Mouse (Mus musculus): Measurements from ENCODE around the gene Dio3. TPM values are rescaled to one million over a fixed set of nuclear protein-coding genes. Genes with fewer than 3 reads are reported as not detected.
A peak's percentile ranks its signal among the peaks of the same experiment; 100 is the strongest.

Gene Dio3
- polyA plus RNA-seq, 1 experiment from 2014 or later = not detected

DNA sequence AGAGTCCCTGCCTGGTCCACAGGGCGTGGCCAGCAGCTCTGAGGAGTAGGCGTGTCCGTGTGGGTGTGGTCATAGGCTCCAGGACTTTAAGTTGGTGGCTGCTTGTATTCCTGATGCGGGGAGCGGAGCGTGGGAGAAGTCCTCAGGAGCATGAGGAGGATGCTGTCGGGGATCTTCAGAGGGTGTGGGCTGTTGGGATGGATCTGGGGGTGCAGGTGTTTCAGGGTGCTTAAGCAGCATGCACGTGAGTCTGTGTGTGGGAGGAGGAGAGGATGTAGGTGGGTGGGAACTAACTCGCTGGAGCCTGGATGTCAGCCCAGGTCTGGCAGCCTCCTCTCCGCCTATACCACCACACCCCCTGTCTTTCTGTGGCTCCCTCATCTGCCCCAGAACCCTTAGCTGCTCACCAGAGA lies 26.7 kb upstream of the Dio3 start:
- Histone ChIP-seq H3K36me3 (ENCODE audit: control insufficient read depth, insufficient read depth, low read length) (no peaks in the 10 kb centered on the region), H3K4me2 (no peak overlapping the region), H3K4me3 (ENCODE audit: low read depth, low read length) (no peak overlapping the region), H3K4me1 (replicated peaks; ENCODE audit: control insufficient read depth, insufficient read depth, low read length) (no peaks in the 10 kb centered on the region), H3K9me3 (ENCODE audit: control insufficient read depth, low read length) (no peaks in the 10 kb centered on the region), H3K27me3 (replicated peaks; ENCODE audit: control insufficient read depth, insufficient read depth, low read length) (no peaks in the 10 kb centered on the region; the same call in 1 of the 2 replicates), H3K9ac (ENCODE audit: low read depth, low read length) (no peak overlapping the region), H3K27ac (ENCODE audit: low read depth, low read length) (no peak overlapping the region)
- 26% methylated on average over 10 of the region's 10 CpGs for WGBS
- ATAC-seq (replicated peaks; ENCODE audit: low FRiP score) (no peak), DNase-seq (ENCODE audit: low spot score) (no peak)

DNA sequence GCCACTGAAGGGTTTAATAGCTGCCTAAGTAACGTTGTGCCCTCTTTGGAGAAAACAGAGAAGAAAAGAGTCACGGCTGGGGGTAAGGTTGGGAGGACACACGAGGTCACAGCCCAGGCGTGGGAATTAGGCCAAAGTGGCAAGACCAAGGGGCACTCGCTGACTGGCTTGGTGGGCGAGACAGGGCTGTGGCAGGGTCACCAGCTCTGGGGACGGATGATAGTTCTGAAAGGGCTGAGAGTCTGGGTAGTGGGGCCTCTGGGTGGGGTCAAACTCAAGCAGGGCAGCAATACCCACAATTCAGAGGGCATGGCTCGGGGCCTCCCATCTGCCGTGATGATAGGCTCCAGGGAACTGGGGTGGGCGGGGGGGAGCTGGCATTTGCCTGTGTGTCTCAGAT lies 23.1 kb upstream of the Dio3 start:
- no peak overlapping the region for H3K27ac ChIP-seq (ENCODE audit: low read depth, low read length)
- H3K4me1 ChIP-seq (replicated peaks; ENCODE audit: control insufficient read depth, insufficient read depth, low read length) = no peaks in the 10 kb centered on the region
- no peak for ATAC-seq (replicated peaks; ENCODE audit: low FRiP score)
- no peaks in the 10 kb centered on the region for H3K9me3 ChIP-seq (ENCODE audit: control insufficient read depth, low read length)
- DNase-seq (ENCODE audit: low spot score) = no peak
- H3K9ac ChIP-seq (ENCODE audit: low read depth, low read length) = no peak overlapping the region
- WGBS = 66% methylated on average over 8 of the region's 10 CpGs
- no peaks in the 10 kb centered on the region; the same call in 1 of the 2 replicates for H3K27me3 ChIP-seq (replicated peaks; ENCODE audit: control insufficient read depth, insufficient read depth, low read length)
- no peaks in the 10 kb centered on the region for H3K36me3 ChIP-seq (ENCODE audit: control insufficient read depth, insufficient read depth, low read length)
- H3K4me3 ChIP-seq (ENCODE audit: low read depth, low read length) = no peak overlapping the region
- no peak overlapping the region for H3K4me2 ChIP-seq

DNA sequence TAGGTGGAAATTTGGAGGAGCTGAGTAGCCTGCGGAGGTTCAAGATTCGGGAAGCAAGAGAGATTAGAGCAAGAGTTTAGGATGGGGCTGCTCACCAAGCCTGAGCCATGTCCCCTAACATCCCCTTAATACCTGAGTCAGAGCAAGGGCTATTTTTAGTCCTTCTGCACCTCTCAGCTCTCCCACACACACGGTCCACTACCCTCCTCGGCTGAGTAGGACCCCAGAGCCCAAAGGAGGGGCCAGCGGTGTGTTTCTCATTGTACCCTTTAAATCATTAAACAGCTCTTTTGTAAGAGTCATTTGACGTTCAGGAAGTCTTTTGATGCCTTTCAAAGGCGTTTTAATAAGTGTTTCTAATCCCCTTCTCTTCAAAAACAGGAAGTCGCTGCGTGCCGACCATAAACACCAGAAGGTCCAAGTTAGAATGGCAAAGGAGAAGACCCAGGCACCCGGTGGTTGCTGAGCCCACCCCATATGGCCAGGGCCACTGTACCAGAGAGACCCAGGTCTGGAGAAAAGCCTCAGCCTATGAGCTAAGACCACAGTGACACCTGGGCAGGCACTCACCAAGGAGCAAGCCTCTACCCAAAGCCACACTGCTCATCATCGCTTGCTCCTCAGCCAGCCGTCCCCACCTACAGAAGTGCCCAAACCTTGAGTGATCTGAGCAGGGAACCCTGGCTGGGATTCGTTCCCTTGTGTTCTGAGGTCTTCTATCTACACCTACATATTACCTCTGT lies 22.2 kb upstream of the Dio3 start:
- no peak overlapping the region for H3K4me3 ChIP-seq (ENCODE audit: low read depth, low read length)
- no peak overlapping the region for H3K4me2 ChIP-seq
- DNase-seq (ENCODE audit: low spot score) (no peak), ATAC-seq (replicated peaks; ENCODE audit: low FRiP score) (no peak)
- H3K36me3 ChIP-seq (ENCODE audit: control insufficient read depth, insufficient read depth, low read length) = no peaks in the 10 kb centered on the region
- no peaks in the 10 kb centered on the region for H3K9me3 ChIP-seq (ENCODE audit: control insufficient read depth, low read length)
- no peak overlapping the region for H3K27ac ChIP-seq (ENCODE audit: low read depth, low read length)
- H3K9ac ChIP-seq (ENCODE audit: low read depth, low read length) = no peak overlapping the region
- no peaks in the 10 kb centered on the region for H3K4me1 ChIP-seq (replicated peaks; ENCODE audit: control insufficient read depth, insufficient read depth, low read length)
- no peaks in the 10 kb centered on the region; the same call in 1 of the 2 replicates for H3K27me3 ChIP-seq (replicated peaks; ENCODE audit: control insufficient read depth, insufficient read depth, low read length)
- WGBS = 59% methylated on average over 14 of the region's 14 CpGs

DNA sequence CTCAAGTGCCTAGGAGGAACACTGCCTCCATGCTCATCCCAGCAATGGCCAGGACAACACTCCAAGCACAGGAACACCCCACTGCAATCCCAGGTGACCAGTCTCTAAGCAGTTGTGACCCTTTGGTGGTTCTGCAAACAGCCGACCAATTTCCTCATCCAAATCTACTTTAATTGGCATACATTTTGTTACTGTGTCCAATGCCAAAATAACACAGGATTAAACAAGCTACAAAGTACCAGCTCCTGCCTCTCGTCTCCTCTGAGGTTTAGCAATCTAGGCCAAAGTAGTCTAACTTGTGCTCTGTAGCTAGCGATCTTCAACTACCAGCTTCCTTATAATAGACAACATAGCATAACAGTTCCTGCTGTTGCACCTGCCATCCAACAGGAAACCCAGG lies 10.6 kb upstream of the Dio3 start:
- Histone ChIP-seq H3K36me3 (ENCODE audit: control insufficient read depth, insufficient read depth, low read length) (no peaks in the 10 kb centered on the region), H3K9me3 (ENCODE audit: control insufficient read depth, low read length) (no peaks in the 10 kb centered on the region), H3K4me1 (replicated peaks; ENCODE audit: control insufficient read depth, insufficient read depth, low read length) (no peaks in the 10 kb centered on the region), H3K9ac (ENCODE audit: low read depth, low read length) (no peak overlapping the region), H3K4me3 (ENCODE audit: low read depth, low read length) (no peak overlapping the region), H3K27me3 (replicated peaks; ENCODE audit: control insufficient read depth, insufficient read depth, low read length) (no peaks in the 10 kb centered on the region; the same call in 1 of the 2 replicates), H3K4me2 (no peak overlapping the region), H3K27ac (ENCODE audit: low read depth, low read length) (no peak overlapping the region)
- no peak for DNase-seq (ENCODE audit: low spot score)
- ATAC-seq (replicated peaks; ENCODE audit: low FRiP score) = no peak
- 79% methylated on average over 3 of the region's 3 CpGs for WGBS

DNA sequence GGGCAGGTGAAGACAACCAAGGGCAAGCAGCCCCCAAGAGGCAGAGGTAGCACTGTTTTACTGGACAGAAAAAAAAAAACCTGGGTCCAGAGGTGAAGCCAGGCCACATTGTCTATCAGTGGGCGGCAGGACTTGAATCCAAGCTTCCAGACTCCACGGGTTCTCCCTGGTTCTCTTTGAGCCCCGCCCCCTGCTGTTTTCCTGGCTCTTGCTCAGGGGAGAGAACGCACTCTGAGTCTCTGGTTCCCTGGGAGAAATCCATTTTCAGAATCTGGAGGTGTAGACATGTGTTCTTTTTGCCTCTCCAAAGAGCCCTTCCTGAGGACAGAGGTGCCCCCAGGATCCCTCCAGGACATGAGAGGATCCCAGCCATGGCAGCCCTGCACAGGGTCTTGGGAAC lies 9.2 kb upstream of the Dio3 start:
- 67% methylated on average over 4 of the region's 4 CpGs for WGBS
- no peak overlapping the region for H3K27ac ChIP-seq (ENCODE audit: low read depth, low read length)
- H3K9me3 ChIP-seq (ENCODE audit: control insufficient read depth, low read length) = no peaks in the 10 kb centered on the region
- no peak overlapping the region for H3K4me3 ChIP-seq (ENCODE audit: low read depth, low read length)
- no peak overlapping the region for H3K4me2 ChIP-seq
- no peak overlapping the region for H3K9ac ChIP-seq (ENCODE audit: low read depth, low read length)
- ATAC-seq (replicated peaks; ENCODE audit: low FRiP score) (no peak), DNase-seq (ENCODE audit: low spot score) (no peak)
- H3K4me1 ChIP-seq (replicated peaks; ENCODE audit: control insufficient read depth, insufficient read depth, low read length) = no peaks in the 10 kb centered on the region
- peaks cover 2% of the 10 kb centered on the region for H3K27me3 ChIP-seq (replicated peaks; ENCODE audit: control insufficient read depth, insufficient read depth, low read length)
- H3K36me3 ChIP-seq (ENCODE audit: control insufficient read depth, insufficient read depth, low read length) = no peaks in the 10 kb centered on the region

DNA sequence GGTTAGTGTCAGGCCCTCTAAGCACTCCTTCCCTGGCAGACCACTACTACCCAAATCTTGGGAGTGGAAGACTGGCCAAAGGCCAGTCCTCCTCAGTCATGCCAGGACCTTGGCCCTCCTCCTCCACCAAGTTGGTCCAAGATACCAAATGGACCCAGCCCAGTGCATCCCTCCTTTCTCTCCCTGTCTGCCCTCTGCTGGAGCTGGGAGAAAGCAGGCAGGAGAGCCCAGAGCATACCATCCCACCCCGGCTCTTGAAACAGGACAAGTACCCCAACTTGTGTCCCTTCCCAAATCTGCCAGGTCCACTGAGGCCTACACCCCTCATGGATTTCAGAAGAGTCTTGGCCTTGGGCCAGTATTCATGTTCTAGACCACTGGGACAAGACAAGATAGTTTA lies 2.8 kb upstream of the Dio3 start:
- no peaks in the 10 kb centered on the region for H3K4me1 ChIP-seq (replicated peaks; ENCODE audit: control insufficient read depth, insufficient read depth, low read length)
- no peak for ATAC-seq (replicated peaks; ENCODE audit: low FRiP score)
- no peak overlapping the region for H3K27ac ChIP-seq (ENCODE audit: low read depth, low read length)
- H3K36me3 ChIP-seq (ENCODE audit: control insufficient read depth, insufficient read depth, low read length) = no peaks in the 10 kb centered on the region
- H3K4me3 ChIP-seq (ENCODE audit: low read depth, low read length) = no peak overlapping the region
- WGBS = 64% methylated on average over 1 of the region's 1 CpGs
- no peaks in the 10 kb centered on the region for H3K9me3 ChIP-seq (ENCODE audit: control insufficient read depth, low read length)
- no peak overlapping the region for H3K9ac ChIP-seq (ENCODE audit: low read depth, low read length)
- peaks cover 60% of the 10 kb centered on the region for H3K27me3 ChIP-seq (replicated peaks; ENCODE audit: control insufficient read depth, insufficient read depth, low read length)
- no peak overlapping the region for H3K4me2 ChIP-seq
- no peak for DNase-seq (ENCODE audit: low spot score)

DNA sequence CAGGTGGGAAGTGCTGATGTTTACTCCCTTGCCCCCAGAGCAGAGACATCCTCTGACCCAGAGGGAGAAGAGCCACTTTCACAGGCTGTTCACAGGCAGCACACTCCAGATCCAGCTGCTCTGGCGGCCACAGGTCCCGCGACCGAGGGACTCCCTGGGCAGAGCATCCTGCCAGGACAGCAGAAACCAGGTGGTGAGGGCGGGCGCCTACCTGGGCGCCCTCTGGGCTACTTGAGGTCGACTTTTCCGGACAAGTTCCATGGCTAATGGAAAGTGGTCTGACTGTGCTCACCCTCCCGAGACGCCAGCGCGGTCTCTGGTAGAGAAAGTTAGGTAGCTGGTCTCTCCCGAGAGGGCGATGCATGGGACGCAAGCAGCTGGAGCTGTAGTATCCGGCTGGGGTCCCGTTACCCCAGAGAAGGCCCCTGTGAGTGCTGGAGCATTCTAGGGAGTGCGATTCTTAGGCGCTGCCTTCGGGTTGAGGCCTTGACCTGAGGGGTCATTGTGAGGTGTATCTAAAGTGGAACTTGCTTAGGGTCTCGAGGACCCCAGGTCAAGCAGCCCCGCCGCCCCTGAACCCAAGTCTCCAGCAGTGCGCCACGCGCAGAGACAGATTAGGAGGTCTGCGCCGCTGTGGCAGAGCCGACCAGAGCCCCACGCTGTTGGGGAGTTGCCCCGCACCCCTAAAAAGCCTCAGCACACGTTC lies 1.5 kb upstream of the Dio3 start:
- H3K27me3 ChIP-seq (replicated peaks; ENCODE audit: control insufficient read depth, insufficient read depth, low read length) = peaks cover 74% of the 10 kb centered on the region
- 5% methylated on average over 33 of the region's 33 CpGs for WGBS
- H3K9ac ChIP-seq (ENCODE audit: low read depth, low read length) = no peak overlapping the region
- peak overlapping the region; percentile 47 for H3K4me3 ChIP-seq (ENCODE audit: low read depth, low read length)
- ATAC-seq (replicated peaks; ENCODE audit: low FRiP score) (no peak), DNase-seq (ENCODE audit: low spot score) (peak; percentile 32)
- H3K4me1 ChIP-seq (replicated peaks; ENCODE audit: control insufficient read depth, insufficient read depth, low read length) = no peaks in the 10 kb centered on the region
- H3K27ac ChIP-seq (ENCODE audit: low read depth, low read length) = no peak overlapping the region
- H3K4me2 ChIP-seq = peak overlapping the region; percentile 59
- no peaks in the 10 kb centered on the region for H3K9me3 ChIP-seq (ENCODE audit: control insufficient read depth, low read length)
- H3K36me3 ChIP-seq (ENCODE audit: control insufficient read depth, insufficient read depth, low read length) = no peaks in the 10 kb centered on the region

DNA sequence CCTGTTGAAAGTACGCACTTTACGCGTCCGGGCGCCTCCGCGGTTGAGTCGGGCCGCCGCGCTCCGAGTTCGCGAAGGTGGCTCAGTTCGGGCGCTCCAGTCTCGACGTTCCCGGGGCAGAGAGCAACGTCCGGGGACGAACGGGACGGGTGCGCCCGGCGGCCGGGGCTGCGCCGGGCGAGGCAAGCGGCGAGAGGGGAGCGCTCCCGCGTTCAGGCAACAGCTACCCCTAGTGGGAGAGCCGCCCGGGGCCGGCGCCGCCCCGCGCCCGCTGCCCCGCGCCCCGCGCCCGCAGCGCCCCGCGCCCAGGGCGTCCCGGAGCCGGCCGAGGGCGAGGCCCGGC lies 932 bp upstream of the Dio3 start:
- peak; percentile 43 for DNase-seq (ENCODE audit: low spot score)
- WGBS = 2% methylated on average over 53 of the region's 58 CpGs
- Histone ChIP-seq H3K9me3 (ENCODE audit: control insufficient read depth, low read length) (no peaks in the 10 kb centered on the region), H3K4me1 (replicated peaks; ENCODE audit: control insufficient read depth, insufficient read depth, low read length) (no peaks in the 10 kb centered on the region), H3K27ac (ENCODE audit: low read depth, low read length) (no peak overlapping the region), H3K27me3 (replicated peaks; ENCODE audit: control insufficient read depth, insufficient read depth, low read length) (peaks cover 79% of the 10 kb centered on the region), H3K4me3 (ENCODE audit: low read depth, low read length) (peak overlapping the region; percentile 47), H3K36me3 (ENCODE audit: control insufficient read depth, insufficient read depth, low read length) (no peaks in the 10 kb centered on the region), H3K9ac (ENCODE audit: low read depth, low read length) (no peak overlapping the region), H3K4me2 (peak overlapping the region; percentile 59)
- no peak for ATAC-seq (replicated peaks; ENCODE audit: low FRiP score)

DNA sequence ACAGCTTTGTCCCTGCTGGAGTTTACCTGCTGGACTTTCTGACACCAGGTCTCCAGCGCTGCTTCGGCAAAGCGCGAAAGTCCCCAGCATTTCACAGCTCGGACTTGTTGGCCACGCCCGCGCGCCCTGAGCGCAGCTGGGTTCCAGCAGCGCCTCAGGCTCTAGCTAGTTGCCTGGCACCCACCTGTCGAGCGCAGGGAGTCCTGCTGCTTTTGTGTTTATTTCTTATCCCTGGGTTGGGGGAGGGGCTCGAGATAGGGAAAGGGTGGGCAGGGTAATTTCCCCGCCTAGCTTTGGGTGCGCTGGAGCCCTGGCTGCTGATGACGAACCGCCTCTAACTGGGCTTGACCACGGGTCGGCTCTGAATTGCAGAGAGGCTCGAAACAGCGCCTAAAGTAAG lies 1.5 kb downstream of the Dio3 start:
- H3K27ac ChIP-seq (ENCODE audit: low read depth, low read length) = no peak overlapping the region
- no peak overlapping the region for H3K9ac ChIP-seq (ENCODE audit: low read depth, low read length)
- H3K4me2 ChIP-seq = no peak overlapping the region
- no peak overlapping the region for H3K4me3 ChIP-seq (ENCODE audit: low read depth, low read length)
- DNase-seq (ENCODE audit: low spot score) (no peak), ATAC-seq (replicated peaks; ENCODE audit: low FRiP score) (no peak)
- WGBS = 4% methylated on average over 22 of the region's 22 CpGs
- H3K4me1 ChIP-seq (replicated peaks; ENCODE audit: control insufficient read depth, insufficient read depth, low read length) = no peaks in the 10 kb centered on the region
- no peaks in the 10 kb centered on the region for H3K9me3 ChIP-seq (ENCODE audit: control insufficient read depth, low read length)
- H3K27me3 ChIP-seq (replicated peaks; ENCODE audit: control insufficient read depth, insufficient read depth, low read length) = peaks cover 98% of the 10 kb centered on the region
- H3K36me3 ChIP-seq (ENCODE audit: control insufficient read depth, insufficient read depth, low read length) = no peaks in the 10 kb centered on the region

Data from liver, embryonic 11.5 days (tissue).